Mouse (Mus musculus) embryonic facial prominence, embryonic 14.5 days (tissue): ENCODE data around the gene Fam117a. TPM values are rescaled to one million over a fixed set of nuclear protein-coding genes. Genes with fewer than 3 reads are reported as not detected.

Experiments
- ATAC-seq: fragments of 200-750 bp; cut with Nextera tagmentation; 2 replicates; pipeline ENCODE4 v1.8.0; 2017; ENCODE audit warnings: low read depth, moderate number of reproducible peaks, moderate TSS enrichment
- DNase-seq: peaks from one replicate; pipeline ENCODE4 v3.0.0-alpha.2; 2015; ENCODE audit warnings: low spot score
- H3K27ac ChIP-seq: fragments of 300-500 bp; sonication (generic); replicated peaks from 2 replicates; pipeline ENCODE4 v1.5.1; 2014; ENCODE audit warnings: low read depth, mild to moderate bottlenecking, low read length, moderate library complexity
- H3K27me3 ChIP-seq: fragments of 300-500 bp; sonication (generic); replicated peaks from 2 replicates; pipeline ENCODE4 v1.6.1; 2014; ENCODE audit warnings: low read length; ENCODE audit not compliant: control insufficient read depth, insufficient read depth
- H3K36me3 ChIP-seq: fragments of 300-500 bp; sonication (generic); 2 replicates; pipeline ENCODE4 v1.6.1; 2014; ENCODE audit warnings: low read length, mixed read lengths; ENCODE audit not compliant: control insufficient read depth, insufficient read depth
- H3K4me1 ChIP-seq: fragments of 300-500 bp; sonication (generic); 2 replicates; pipeline ENCODE4 v1.6.1; 2014; ENCODE audit warnings: antibody characterized with exemption, low read length; ENCODE audit not compliant: control insufficient read depth, insufficient read depth
- H3K4me2 ChIP-seq: fragments of 300-500 bp; sonication (generic); 2 replicates; pipeline ENCODE4 v1.6.1; 2014; ENCODE audit warnings: low read depth, mild to moderate bottlenecking, low read length, moderate library complexity, mixed read lengths
- H3K4me3 ChIP-seq: fragments of 300-500 bp; sonication (generic); 2 replicates; pipeline ENCODE4 v1.5.1; 2014; ENCODE audit warnings: low read depth, mild to moderate bottlenecking, low read length
- H3K9ac ChIP-seq: fragments of 300-500 bp; sonication (generic); 2 replicates; pipeline ENCODE4 v1.6.1; 2014; ENCODE audit warnings: low read depth, mild to moderate bottlenecking, low read length, moderate library complexity, mixed read lengths
- H3K9me3 ChIP-seq: fragments of 300-500 bp; sonication (generic); 2 replicates; pipeline ENCODE4 v1.6.1; 2016; ENCODE audit warnings: low read length; ENCODE audit not compliant: control insufficient read depth
- WGBS: fragments of 180-500 bp; shearing (Covaris S2); extraction: QIAGEN DNeasy Blood & Tissue Kit; methylation state at CpG from one replicate; pipeline ENCODE4 v1.1.7; 2014; 5-methylcytosine and 5-hydroxymethylcytosine counted together
- polyA plus RNA-seq: library from polyadenylated mRNA; unstranded; fragments of >200 nt; fragmentation: Nextera tagmentation; extraction: Ambion mirVana; gene quantifications from 2 replicates; pipeline ENCODE4 v1.2.1, GENCODE M21; 2014

The Fam117a gene
- polyA plus RNA-seq, 1 experiment from 2014 or later = 15.5 TPM

DNA sequence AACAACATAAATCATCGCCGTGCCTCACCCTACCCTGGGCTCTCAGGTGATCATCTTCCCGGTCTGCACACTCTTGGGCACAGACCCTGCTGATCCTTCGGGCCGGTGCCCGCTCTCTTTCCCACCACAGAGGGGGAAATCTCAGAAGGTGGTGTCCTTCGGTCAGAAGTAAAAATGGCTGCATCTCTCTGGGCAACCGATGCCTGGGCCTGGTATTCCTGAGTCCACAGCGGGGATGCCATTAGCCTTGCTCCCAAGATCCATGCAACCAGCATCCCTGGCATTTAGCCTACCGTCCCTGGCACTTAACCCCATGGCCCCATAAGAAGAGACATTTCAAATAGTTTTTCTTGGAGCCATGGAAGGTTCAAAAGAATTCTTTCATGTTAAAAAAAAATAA lies 12.6 kb upstream of the Fam117a start:
- no peak for ATAC-seq

DNA sequence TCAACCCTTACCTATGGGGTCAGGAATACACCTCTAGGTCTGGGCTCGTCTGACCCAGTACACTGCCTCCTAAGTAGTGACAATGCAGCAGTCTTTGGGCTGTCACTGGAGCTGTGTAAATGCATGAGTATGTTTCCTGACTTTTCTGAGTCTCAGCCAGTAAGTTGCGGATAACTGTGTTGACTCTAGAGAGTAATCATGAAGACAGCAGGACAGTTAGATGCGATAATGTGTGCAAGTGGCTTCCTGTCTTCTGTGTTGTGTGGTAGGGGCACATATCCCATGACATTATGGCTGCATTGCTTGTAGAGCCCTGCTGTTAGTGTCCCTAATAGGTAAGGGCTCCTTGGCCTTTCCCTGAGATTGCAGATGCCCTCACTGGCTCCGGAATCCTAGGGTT lies 11.0 kb upstream of the Fam117a start:
- Histone ChIP-seq H3K9ac (no peak overlapping the region), H3K4me2 (no peak overlapping the region), H3K27ac (no peak overlapping the region), H3K9me3 (no peaks in the 10 kb centered on the region), H3K36me3 (no peaks in the 10 kb centered on the region), H3K27me3 (no peaks in the 10 kb centered on the region), H3K4me3 (no peak overlapping the region), H3K4me1 (no peaks in the 10 kb centered on the region)
- no peak for ATAC-seq
- 83% methylated on average over 4 of the region's 4 CpGs for WGBS
- no peak for DNase-seq

More for the DNA sequence above, 12.6 kb upstream of the Fam117a start:
- Histone ChIP-seq H3K36me3 (no peaks in the 10 kb centered on the region), H3K27me3 (no peaks in the 10 kb centered on the region), H3K4me1 (no peaks in the 10 kb centered on the region), H3K9me3 (no peaks in the 10 kb centered on the region), H3K4me2 (no peak overlapping the region), H3K9ac (no peak overlapping the region), H3K4me3 (no peak overlapping the region), H3K27ac (no peak overlapping the region)
- WGBS = 89% methylated on average over 10 of the region's 10 CpGs
- no peak for DNase-seq

DNA sequence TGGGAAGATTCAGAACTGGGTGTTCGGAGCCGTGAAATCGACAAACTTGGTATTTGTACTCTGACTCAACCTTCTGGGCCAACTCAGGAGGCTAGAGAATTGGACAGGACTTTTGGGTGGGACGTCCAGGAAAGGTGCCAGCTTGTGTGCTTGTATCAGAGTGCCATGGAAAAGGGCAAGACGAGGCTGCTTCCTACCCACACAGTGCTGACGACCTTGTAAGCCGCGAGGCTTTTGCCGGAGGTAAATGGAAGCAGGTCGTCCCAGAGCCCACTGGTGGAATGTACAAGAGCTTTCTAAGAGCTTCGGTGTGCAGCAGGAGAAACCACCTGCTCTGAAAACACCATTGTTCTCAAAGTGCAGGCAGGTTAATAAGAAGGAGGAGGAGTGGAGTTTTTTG lies 10.6 kb upstream of the Fam117a start:
- no peak overlapping the region for H3K4me3 ChIP-seq
- H3K4me2 ChIP-seq = no peak overlapping the region
- H3K4me1 ChIP-seq = no peaks in the 10 kb centered on the region
- WGBS = 81% methylated on average over 11 of the region's 11 CpGs
- no peaks in the 10 kb centered on the region for H3K27me3 ChIP-seq
- ATAC-seq (no peak), DNase-seq (no peak)
- H3K27ac ChIP-seq = no peak overlapping the region
- no peak overlapping the region for H3K9ac ChIP-seq
- no peaks in the 10 kb centered on the region for H3K36me3 ChIP-seq
- H3K9me3 ChIP-seq = no peaks in the 10 kb centered on the region

DNA sequence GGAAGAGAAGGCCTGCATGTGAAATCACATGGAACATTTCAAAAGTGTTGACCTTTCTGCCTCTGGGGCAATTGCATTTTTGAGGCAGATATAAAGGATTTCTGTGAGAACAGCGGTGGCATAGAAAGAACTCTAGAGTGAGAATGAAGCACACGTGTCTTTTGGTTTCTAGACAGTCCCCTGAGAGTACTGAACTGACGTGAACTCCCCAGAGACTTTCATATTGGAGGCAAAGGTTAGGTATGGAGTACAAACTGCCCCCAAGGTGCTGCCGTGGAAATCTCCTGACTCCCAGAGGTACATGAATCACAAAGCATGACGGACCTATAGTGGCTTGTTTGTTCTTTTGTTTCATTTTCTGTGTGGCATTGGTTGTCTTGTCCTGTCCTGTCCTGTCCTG lies 8.2 kb upstream of the Fam117a start:
- Histone ChIP-seq H3K4me2 (no peak overlapping the region), H3K27ac (no peak overlapping the region), H3K27me3 (no peaks in the 10 kb centered on the region), H3K36me3 (no peaks in the 10 kb centered on the region), H3K9me3 (no peaks in the 10 kb centered on the region), H3K4me1 (no peaks in the 10 kb centered on the region), H3K4me3 (no peak overlapping the region), H3K9ac (no peak overlapping the region)
- whole genome bisulfite sequencing = 57% methylated on average over 5 of the region's 5 CpGs
- no peak for DNase-seq
- no peak for ATAC-seq

DNA sequence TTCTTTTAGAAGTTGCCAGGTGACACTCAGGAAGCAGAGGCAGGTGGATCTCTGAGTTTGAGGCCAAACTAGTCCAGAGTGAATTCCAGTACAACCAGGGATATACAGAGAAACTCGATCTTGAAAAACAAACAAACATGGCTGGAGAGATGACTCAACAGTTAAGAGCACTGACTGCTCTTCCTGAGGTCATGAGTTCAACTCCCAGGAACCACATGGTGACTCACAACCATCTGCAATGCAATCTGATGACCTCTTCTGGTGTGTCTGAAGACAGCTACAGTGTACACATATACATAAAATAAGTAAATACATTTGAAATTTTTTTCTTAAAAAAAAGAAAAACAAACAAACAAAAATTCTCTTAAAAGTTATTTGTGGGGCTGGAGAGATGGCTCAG lies 6.2 kb upstream of the Fam117a start:
- H3K27ac ChIP-seq = no peak overlapping the region
- ATAC-seq = no peak
- no peak for DNase-seq
- H3K27me3 ChIP-seq = no peaks in the 10 kb centered on the region
- 37% methylated on average over 1 of the region's 1 CpGs for WGBS
- H3K4me1 ChIP-seq = no peaks in the 10 kb centered on the region
- no peak overlapping the region for H3K4me2 ChIP-seq
- no peaks in the 10 kb centered on the region for H3K9me3 ChIP-seq
- no peak overlapping the region for H3K4me3 ChIP-seq
- H3K36me3 ChIP-seq = no peaks in the 10 kb centered on the region
- H3K9ac ChIP-seq = no peak overlapping the region

DNA sequence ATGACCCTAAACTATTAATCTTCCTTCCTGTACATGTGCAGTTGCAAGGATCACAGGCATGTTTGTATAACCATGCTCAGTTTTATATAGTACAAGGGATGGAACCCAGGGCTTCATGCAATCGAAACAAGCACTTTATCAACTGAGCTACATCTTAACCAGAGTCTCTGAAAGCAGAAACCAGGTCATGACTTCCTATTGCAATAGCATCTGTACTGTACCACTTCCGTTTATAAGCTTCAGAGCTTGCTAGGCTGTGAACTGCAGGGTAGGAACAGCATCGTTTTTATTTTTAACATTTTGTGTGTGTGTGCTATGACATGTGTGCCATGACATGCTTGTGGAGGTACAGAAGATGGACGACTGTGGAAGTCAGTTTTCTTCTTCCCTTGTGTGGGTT lies 3.6 kb upstream of the Fam117a start:
- Histone ChIP-seq H3K4me3 (no peak overlapping the region), H3K36me3 (no peaks in the 10 kb centered on the region), H3K27me3 (no peaks in the 10 kb centered on the region), H3K27ac (no peak overlapping the region), H3K4me2 (no peak overlapping the region), H3K9me3 (no peaks in the 10 kb centered on the region), H3K9ac (no peak overlapping the region), H3K4me1 (peaks cover 6% of the 10 kb centered on the region)
- ATAC-seq (no peak), DNase-seq (no peak)
- WGBS = 61% methylated on average over 4 of the region's 4 CpGs

DNA sequence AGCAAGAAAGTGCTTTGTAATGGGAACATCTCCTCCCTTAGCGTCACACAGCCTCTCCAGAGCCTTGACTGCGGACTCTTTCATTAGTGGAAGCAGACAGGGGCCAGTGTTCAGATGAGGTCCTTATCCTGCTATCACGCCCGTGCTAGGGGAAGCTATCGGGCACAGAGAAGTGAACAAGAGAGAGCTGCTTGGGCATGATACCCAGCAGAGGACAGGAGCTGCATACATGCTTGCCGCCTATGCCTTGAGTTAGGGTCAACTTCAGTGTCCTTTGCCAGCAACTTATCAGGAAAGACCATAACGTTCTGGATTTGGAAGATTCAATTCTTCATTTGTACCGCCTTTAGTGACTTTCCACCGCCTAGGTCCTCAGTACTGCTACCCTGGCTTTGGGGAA lies 3.0 kb upstream of the Fam117a start:
- WGBS = 84% methylated on average over 9 of the region's 9 CpGs
- Histone ChIP-seq H3K9ac (no peak overlapping the region), H3K4me1 (peaks cover 12% of the 10 kb centered on the region), H3K4me3 (no peak overlapping the region), H3K9me3 (no peaks in the 10 kb centered on the region), H3K27ac (no peak overlapping the region), H3K36me3 (no peaks in the 10 kb centered on the region), H3K27me3 (no peaks in the 10 kb centered on the region), H3K4me2 (no peak overlapping the region)
- DNase-seq (no peak), ATAC-seq (no peak)

DNA sequence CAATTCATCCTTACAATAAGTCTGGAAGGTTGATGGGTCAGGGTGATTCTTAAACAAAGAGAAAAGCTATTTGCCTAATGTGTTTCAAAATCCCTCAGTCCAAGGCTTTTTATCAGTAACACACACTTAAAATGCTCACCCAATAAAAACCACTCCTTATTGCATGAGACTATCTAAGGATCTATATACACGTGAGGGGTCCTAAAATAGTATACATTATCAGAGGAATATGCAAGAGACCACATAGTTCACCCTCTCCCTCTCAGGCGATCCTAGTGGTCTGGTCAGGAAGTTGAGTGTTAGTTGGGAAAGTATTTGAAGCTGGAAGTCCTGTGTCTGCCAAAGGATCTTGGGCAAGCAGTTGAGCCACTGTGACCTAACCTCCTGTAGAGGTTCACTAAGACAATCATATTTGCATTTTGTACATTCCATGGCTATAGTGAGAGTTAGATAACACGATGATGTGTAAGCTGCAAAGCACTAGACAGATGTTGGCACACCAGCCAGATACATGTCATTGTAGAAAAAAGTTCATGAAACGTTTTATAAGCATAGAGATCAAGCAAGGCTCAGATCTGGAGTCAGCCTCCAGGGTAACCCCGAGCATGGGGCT lies 2.3 kb upstream of the Fam117a start:
- Histone ChIP-seq H3K27me3 (no peaks in the 10 kb centered on the region), H3K27ac (no peak overlapping the region), H3K4me1 (peaks cover 19% of the 10 kb centered on the region), H3K4me2 (no peak overlapping the region), H3K9me3 (no peaks in the 10 kb centered on the region), H3K4me3 (no peak overlapping the region), H3K9ac (no peak overlapping the region), H3K36me3 (no peaks in the 10 kb centered on the region)
- ATAC-seq (no peak), DNase-seq (no peak)
- 71% methylated on average over 5 of the region's 5 CpGs for WGBS

DNA sequence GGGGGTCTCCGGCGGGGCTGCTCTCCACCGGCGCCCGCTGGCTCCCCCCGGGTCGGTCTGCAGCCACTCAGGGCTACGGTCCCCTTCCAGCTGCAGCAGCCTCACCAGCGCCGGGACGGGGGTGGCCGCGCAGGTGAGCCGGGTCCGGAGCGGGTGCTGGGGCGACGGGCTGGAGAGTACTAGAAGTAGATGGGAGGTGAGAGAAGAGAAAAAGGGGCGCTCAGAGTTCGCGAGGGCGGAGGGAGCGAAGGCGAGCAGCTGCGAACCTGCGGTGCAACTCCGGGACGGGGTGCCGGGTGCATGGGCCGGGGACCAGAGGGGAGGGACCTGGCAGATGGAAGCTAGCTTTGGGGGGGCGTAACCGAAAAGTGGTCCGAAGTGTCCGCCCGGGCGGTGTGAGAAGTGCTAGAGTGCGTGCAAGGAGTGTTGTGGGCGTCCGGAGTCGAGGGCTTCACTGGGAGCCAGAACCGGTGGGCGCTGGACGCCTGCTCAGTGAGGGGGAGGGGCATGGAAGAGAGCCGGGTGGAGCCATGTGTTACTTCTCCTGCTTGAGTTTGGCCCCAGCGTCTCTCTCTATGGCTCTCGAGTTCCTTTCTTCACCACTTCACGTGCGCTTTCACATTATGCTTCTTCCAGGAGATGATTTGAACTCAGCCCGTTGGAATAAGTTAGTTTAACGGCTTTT lies 453 bp downstream of the Fam117a start:
- Histone ChIP-seq H3K9me3 (no peaks in the 10 kb centered on the region), H3K27me3 (no peaks in the 10 kb centered on the region), H3K27ac (peak overlapping the region; percentile 76), H3K4me3 (peak overlapping the region; percentile 93), H3K4me1 (peaks cover 34% of the 10 kb centered on the region), H3K36me3 (no peaks in the 10 kb centered on the region), H3K9ac (peak overlapping the region; percentile 80), H3K4me2 (peak overlapping the region; percentile 67)
- ATAC-seq (peak; percentile 60), DNase-seq (peak; percentile 83)
- WGBS = 2% methylated on average over 36 of the region's 50 CpGs
